Mouse (Mus musculus): ENCODE data around the gene Phf11a. TPM values are rescaled to one million over a fixed set of nuclear protein-coding genes. Genes with fewer than 3 reads are reported as not detected.
A peak's percentile ranks its signal among the peaks of the same experiment; 100 is the strongest.
"Not testable (repeated sequence)": the region's sequence is repeated elsewhere in the genome, so short reads cannot be mapped to it uniquely, and the experiment has no call there.

The Phf11a gene
- not detected in 2 replicates for polyA plus RNA-seq (2016; fragmentation: Nextera tagmentation; extraction: Ambion mirVana)

DNA sequence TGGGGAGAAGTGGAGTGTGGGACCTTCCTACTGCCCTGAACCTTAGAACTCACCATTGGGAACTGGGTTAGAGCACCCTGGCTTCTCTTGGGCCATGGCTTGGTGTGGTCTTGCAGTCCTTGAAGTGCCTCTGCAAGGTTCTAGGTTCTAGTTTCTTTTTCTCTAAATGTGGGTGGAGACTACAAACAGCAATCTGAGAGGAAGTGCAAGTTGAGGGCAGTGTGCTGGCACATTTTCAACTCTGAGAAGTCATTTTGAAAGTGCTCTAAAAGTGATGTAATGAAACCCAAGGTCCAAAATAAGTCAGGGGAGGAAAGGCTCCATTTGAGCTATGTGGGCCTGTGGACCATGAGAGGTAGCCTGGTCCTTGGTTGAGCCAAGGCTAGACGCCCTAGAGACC lies at the start of gene Phf11a:
Gene Phf11a, minus strand, starts transcription at position 132 of the 400 bp plus-strand sequence.
- H3K4me1 ChIP-seq; H3K4me3 ChIP-seq; H3K27ac ChIP-seq (replicated peaks); H3K9me3 ChIP-seq; H3K27me3 ChIP-seq (replicated peaks; ENCODE audit: low read depth, poor library complexity, severe bottlenecking); H3K36me3 ChIP-seq (replicated peaks); DNase-seq (ENCODE audit: low spot score): not testable (repeated sequence)
- WGBS, result 83% methylated on average over 1 of the region's 1 CpGs

DNA sequence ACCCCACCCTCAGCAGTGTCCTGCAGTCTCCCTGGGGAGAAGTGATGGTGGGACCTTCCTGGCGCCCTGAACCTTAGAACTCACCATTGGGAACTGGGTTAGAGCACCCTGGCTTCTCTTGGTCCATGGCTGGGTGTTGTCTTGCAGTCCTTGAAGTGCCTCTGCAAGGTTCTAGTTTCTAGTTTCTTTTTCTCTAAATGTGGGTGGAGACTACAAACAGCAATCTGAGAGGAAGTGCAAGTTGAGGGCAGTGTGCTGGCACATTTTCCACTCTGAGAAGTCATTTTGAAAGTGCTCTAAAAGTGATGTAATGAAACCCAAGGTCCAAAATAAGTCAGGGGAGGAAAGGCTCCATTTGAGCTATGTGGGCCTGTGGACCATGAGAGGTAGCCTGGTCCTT lies 43.9 kb upstream of the Phf11a start, which contains the start of gene Phf11b:
Gene Phf11b, minus strand, starts transcription at position 163 of the 400 bp plus-strand sequence.
- H3K27ac ChIP-seq (replicated peaks); H3K36me3 ChIP-seq (replicated peaks); DNase-seq (ENCODE audit: low spot score); H3K4me1 ChIP-seq; H3K9me3 ChIP-seq; H3K27me3 ChIP-seq (replicated peaks; ENCODE audit: low read depth, poor library complexity, severe bottlenecking); H3K4me3 ChIP-seq: not testable (repeated sequence)
- 67% methylated on average over 1 of the region's 1 CpGs for WGBS

DNA sequence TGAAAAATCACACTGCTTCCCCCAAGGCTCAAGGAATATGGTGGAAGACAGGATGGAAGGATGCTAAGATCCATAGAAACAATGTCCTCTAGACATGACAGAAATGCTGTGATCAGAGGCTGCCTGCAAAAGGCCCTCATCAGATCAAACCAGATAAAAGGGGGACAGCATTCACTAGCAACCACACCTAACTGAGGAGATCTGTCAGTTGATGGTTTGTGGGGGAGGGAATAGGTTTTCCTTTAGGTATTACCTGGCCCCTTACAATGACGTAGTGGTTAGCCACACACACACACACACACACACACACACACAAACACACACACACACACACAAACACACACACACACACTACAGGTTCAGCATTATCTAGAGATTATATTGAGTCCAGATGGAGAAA lies 42.2 kb upstream of the Phf11a start:
- Histone ChIP-seq H3K27me3 (replicated peaks; ENCODE audit: low read depth, poor library complexity, severe bottlenecking) (no peaks in the 10 kb centered on the region), H3K36me3 (replicated peaks) (no peaks in the 10 kb centered on the region), H3K9me3 (no peaks in the 10 kb centered on the region), H3K4me1 (no peaks in the 10 kb centered on the region), H3K27ac (replicated peaks) (no peak overlapping the region), H3K4me3 (no peak overlapping the region)
- DNase-seq (ENCODE audit: low spot score), result no peak
- 100% methylated on average over 1 of the region's 1 CpGs for WGBS

DNA sequence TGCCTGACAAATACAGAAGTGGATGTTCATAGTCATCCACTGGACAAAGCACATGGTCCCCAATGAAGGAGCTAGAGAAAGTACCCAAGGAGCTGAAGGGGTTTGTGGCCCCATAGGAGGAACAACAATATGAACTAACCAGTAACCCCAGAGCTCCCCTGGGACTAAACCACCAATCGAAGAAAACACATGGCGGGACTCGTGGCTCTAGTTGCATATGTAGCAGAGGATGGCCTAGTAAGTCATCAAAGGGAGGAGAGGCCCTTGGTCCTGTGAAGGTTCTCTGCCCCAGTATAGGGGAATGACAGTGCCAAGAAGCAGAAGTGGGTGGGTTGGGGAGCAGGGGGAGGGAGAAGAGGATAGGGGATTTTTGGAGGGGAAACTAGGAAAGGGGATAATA lies 38.7 kb upstream of the Phf11a start:
- H3K9me3 ChIP-seq, result not testable (repeated sequence)

DNA sequence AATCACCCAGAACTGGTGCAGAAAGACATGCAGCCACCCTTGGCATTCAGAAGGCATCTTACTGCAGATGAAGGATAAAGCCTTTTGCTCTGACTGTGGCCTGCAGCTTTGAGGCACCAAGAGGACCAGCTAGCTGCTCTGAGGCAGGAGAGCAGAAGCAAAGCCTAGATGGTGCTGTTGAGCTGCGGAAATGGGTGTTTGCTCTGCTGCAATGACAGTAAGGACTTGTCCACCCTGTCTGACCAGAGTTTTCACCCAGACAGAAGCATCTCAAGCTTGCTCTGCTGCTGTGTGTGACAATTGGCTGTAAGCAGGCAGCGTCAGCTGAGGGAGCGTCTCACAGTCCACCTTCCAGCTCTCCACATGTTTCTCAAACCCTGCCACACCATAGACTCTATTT lies 33.2 kb upstream of the Phf11a start:
- H3K36me3 ChIP-seq (replicated peaks); H3K27ac ChIP-seq (replicated peaks); H3K27me3 ChIP-seq (replicated peaks; ENCODE audit: low read depth, poor library complexity, severe bottlenecking); H3K9me3 ChIP-seq; H3K4me3 ChIP-seq; H3K4me1 ChIP-seq: not testable (repeated sequence)
- WGBS, result 48% methylated on average over 3 of the region's 3 CpGs
- peak; percentile 23 for DNase-seq (ENCODE audit: low spot score)

More for the DNA sequence above, 38.7 kb upstream of the Phf11a start:
- not testable (repeated sequence) for DNase-seq (ENCODE audit: low spot score); H3K4me1 ChIP-seq; H3K4me3 ChIP-seq; H3K27ac ChIP-seq (replicated peaks); H3K27me3 ChIP-seq (replicated peaks; ENCODE audit: low read depth, poor library complexity, severe bottlenecking); H3K36me3 ChIP-seq (replicated peaks)
- WGBS, result 81% methylated on average over 3 of the region's 3 CpGs

DNA sequence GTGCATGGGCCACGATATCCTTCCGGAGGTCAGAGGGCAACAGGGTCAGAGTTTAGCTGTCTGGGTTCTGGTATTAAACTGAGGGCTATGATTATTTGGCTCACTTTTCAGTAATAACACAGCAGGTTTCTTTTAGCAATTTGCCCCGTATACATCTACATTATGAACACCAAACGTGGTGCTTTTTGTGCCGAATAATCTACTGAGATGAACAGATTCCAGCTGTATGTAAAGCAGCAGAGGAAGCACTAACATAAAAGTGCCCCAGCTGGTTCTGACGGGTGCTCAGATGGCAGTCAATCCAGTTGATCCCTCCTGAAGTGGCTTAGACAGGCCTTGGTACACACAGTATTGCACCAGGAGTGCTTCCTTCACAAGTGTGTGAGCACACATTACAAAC lies 22.6 kb upstream of the Phf11a start:
- not testable (repeated sequence) for H3K9me3 ChIP-seq; H3K27me3 ChIP-seq (replicated peaks; ENCODE audit: low read depth, poor library complexity, severe bottlenecking); H3K36me3 ChIP-seq (replicated peaks); H3K27ac ChIP-seq (replicated peaks); H3K4me1 ChIP-seq; DNase-seq (ENCODE audit: low spot score); H3K4me3 ChIP-seq
- WGBS, result 82% methylated on average over 6 of the region's 6 CpGs

DNA sequence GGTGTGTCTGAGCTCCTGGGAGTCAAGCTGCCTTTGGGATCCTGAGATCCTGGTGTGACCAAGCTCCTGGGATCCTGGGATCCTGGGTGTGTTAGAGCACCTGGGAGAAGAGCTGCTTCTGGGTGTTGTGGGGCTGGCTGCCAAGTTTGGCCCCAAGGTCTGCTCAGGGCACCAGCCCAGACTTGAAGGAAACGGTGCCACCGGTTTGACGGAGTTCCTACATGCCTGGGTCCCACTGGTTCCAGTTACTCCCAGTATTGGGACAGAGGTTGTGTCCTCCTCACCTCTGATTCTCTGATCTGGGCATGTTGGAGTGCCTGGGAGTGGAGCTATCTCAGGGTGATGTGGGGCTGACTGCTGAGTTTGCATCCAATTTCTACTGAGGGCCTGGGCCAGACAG lies 21.7 kb upstream of the Phf11a start:
- 88% methylated on average over 3 of the region's 3 CpGs for WGBS
- not testable (repeated sequence) for H3K4me3 ChIP-seq; H3K9me3 ChIP-seq; H3K27me3 ChIP-seq (replicated peaks; ENCODE audit: low read depth, poor library complexity, severe bottlenecking); H3K27ac ChIP-seq (replicated peaks); DNase-seq (ENCODE audit: low spot score); H3K4me1 ChIP-seq; H3K36me3 ChIP-seq (replicated peaks)

DNA sequence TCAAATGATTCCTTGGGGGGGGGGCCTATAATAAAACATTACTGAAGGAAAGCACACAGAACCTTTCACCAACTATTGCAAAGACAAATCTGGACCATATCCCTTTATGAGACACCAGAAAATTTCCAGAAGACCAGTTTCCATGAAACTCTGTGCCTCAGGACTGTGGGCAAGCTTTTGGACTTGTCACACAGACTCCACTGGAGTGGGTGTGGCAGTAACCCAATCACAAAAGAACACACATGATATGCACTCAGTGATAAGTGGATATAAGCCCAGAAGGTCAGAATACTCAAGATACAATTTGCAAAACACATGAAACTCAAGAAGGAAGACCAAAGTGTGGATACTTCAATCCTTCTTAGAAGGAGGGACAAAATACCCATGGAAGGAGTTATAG lies 5.6 kb downstream of the Phf11a start:
- DNase-seq (ENCODE audit: low spot score); H3K4me1 ChIP-seq; H3K36me3 ChIP-seq (replicated peaks); H3K4me3 ChIP-seq; H3K9me3 ChIP-seq; H3K27ac ChIP-seq (replicated peaks); H3K27me3 ChIP-seq (replicated peaks; ENCODE audit: low read depth, poor library complexity, severe bottlenecking): not testable (repeated sequence)

DNA sequence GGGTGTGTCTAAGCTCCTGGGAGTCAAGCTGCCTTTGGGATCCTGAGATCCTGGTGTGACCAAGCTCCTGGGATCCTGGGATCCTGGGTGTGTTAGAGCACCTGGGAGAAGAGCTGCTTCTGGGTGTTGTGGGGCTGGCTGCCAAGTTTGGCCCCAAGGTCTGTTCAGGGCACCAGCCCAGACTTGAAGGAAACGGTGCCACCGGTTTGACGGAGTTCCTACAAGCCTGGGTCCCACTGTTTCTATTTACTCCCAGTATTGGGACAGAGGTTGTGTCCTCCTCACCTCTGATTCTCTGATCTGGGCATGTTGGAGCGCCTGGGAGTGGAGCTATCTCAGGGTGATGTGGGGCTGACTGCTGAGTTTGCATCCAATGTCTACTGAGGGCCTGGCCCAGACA lies 22.4 kb downstream of the Phf11a start:
- not testable (repeated sequence) for H3K27ac ChIP-seq (replicated peaks); DNase-seq (ENCODE audit: low spot score); H3K27me3 ChIP-seq (replicated peaks; ENCODE audit: low read depth, poor library complexity, severe bottlenecking); H3K4me3 ChIP-seq; H3K4me1 ChIP-seq; H3K9me3 ChIP-seq; H3K36me3 ChIP-seq (replicated peaks)
- WGBS, result 94% methylated on average over 4 of the region's 4 CpGs

DNA sequence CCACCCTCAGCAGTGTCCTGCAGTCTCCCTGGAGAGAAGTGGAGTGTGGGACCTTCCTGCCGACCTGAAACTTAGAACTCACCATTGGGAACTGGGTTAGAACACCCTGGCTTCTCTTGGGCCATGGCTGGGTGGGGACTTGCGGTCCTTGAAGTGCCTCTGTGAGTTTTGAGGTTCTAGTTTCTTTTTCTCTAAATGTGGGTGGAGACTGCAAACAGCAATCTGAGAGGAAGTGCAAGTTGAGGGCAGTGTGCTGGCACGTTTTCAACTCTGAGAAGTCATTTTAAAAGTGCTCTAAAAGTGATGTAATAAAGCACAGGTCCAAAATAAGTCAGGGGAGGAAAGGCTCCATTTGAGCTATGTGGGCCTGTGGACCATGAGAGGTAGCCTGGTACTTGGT lies 37.3 kb downstream of the Phf11a start, which contains the start of gene Gm6904:
Gene Gm6904, minus strand, starts transcription at position 161 of the 400 bp plus-strand sequence.
- Histone ChIP-seq H3K36me3 (replicated peaks) (no peaks in the 10 kb centered on the region), H3K9me3 (no peaks in the 10 kb centered on the region)
- no peak for DNase-seq (ENCODE audit: low spot score)

DNA sequence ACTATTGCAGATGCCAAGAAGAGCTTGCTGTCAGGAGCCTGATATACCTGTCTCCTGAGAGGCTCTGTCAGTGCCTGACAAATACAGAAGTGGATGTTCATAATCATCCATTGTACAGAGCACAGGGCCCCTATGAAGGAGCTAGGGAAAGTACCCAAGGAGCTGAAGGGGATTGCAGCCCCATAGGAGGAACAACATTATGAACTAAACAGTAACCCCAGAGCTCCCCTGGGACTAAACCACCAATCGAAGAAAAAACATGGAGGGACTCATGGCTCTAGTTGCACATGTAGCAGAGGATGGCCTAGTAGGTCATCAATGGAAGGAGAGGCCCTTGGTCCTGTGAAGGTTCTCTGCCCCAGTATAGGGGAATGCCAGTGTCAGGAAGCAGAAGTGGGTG lies 41.5 kb downstream of the Phf11a start:
- not testable (repeated sequence) for H3K27ac ChIP-seq (replicated peaks); H3K27me3 ChIP-seq (replicated peaks; ENCODE audit: low read depth, poor library complexity, severe bottlenecking); H3K4me1 ChIP-seq; H3K4me3 ChIP-seq; H3K36me3 ChIP-seq (replicated peaks); H3K9me3 ChIP-seq; DNase-seq (ENCODE audit: low spot score)
- 92% methylated on average over 1 of the region's 1 CpGs for WGBS

More for the DNA sequence above, 37.3 kb downstream of the Phf11a start, which contains the start of gene Gm6904:
- Histone ChIP-seq H3K27ac (replicated peaks) (no peak within 1 kb of the TSS), H3K27me3 (replicated peaks; ENCODE audit: low read depth, poor library complexity, severe bottlenecking) (no peaks in the 10 kb centered on the region), H3K4me1 (no peaks in the 10 kb centered on the region), H3K4me3 (no peak within 1 kb of the TSS)
- WGBS, result 75% methylated on average over 3 of the region's 3 CpGs

DNA sequence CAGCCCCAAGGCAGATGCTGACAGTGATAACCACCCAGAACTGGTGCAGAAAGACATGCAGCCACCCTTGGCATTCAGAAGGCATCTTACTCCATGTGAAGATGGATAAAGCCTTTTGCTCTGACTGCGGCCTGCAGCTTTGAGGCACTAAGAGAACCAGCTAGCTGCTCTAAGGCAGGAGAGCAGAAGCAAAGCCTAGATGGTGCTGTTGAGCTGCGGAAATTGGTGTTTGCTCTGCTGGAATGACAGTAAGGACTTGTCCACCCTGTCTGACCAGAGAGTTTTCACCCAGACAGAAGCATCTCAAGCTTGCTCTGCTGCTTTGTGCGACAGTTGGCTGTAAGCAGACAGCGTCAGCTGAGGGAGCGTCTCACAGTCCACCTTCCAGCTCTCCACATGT lies 47.0 kb downstream of the Phf11a start:
- WGBS, result 66% methylated on average over 5 of the region's 5 CpGs

DNA sequence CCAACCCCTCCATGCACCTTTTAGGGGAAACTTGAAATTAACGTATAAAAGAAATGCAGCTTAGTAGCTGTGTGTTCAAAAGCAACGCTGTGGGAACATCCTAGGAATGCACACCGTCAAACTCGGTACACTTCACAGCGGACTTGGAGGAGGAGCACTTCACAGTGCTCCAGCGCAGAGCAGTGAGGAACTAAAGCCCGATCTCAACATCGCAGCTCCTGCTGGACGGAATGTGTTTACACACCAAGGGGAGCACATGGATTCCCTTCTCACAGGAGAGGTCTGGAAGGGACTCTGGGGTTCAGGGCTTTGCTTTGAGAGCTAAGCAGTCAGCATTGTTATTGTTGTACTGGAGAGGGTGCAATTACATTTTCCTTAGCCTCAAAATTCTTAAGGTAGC lies 63.7 kb downstream of the Phf11a start:
- Histone ChIP-seq H3K36me3 (replicated peaks) (peaks cover 100% of the 10 kb centered on the region), H3K4me3 (no peak overlapping the region), H3K4me1 (no peaks in the 10 kb centered on the region), H3K27me3 (replicated peaks; ENCODE audit: low read depth, poor library complexity, severe bottlenecking) (no peaks in the 10 kb centered on the region), H3K27ac (replicated peaks) (no peak overlapping the region), H3K9me3 (peaks cover 6% of the 10 kb centered on the region)
- 95% methylated on average over 9 of the region's 9 CpGs for WGBS
- no peak for DNase-seq (ENCODE audit: low spot score)

More for the DNA sequence above, 47.0 kb downstream of the Phf11a start:
- not testable (repeated sequence) for H3K36me3 ChIP-seq (replicated peaks); H3K4me1 ChIP-seq; H3K9me3 ChIP-seq; H3K27me3 ChIP-seq (replicated peaks; ENCODE audit: low read depth, poor library complexity, severe bottlenecking); H3K27ac ChIP-seq (replicated peaks); H3K4me3 ChIP-seq
- peak; percentile 12 for DNase-seq (ENCODE audit: low spot score)

DNA sequence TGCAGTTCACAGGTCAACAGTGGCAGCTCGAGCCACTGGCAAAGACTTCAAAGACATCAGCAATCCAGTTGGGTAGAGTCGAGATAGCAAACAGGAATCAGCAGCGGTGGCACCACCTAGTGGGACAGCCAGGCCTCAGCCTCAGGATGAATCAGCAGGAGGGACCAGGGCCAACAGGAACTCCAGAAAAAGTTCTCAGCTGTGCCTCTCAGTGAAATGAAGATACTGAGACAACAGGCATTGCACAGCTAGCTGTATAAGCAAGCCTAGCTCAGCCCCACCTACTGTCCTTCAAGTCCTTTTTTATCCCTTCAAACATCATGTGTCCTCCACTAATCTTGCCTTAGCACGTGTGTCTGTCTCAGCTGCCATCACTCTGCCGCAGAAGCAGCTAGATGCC lies 65.3 kb downstream of the Phf11a start:
- Histone ChIP-seq H3K4me3 (no peak overlapping the region), H3K27me3 (replicated peaks; ENCODE audit: low read depth, poor library complexity, severe bottlenecking) (no peaks in the 10 kb centered on the region), H3K4me1 (no peaks in the 10 kb centered on the region), H3K9me3 (no peaks in the 10 kb centered on the region), H3K36me3 (replicated peaks) (peaks cover 100% of the 10 kb centered on the region), H3K27ac (replicated peaks) (no peak overlapping the region)
- 76% methylated on average over 5 of the region's 5 CpGs for WGBS
- no peak for DNase-seq (ENCODE audit: low spot score)
